Mouse (Mus musculus) bone marrow, adult 2 months (tissue): ENCODE results near the gene Tuba3b. TPM values are rescaled to one million over a fixed set of nuclear protein-coding genes. Genes with fewer than 3 reads are reported as not detected.
A peak's percentile ranks its signal among the peaks of the same experiment; 100 is the strongest.

Source experiments
- H3K27ac ChIP-seq: fragments of 200-500 bp; 2 replicates; pipeline ENCODE4 v1.5.1; 2012; ENCODE audit warnings: low read depth, mild to moderate bottlenecking, control low read depth, inconsistent platforms, low read length; ENCODE audit not compliant: control insufficient read depth, poor library complexity, insufficient read depth
- H3K4me1 ChIP-seq: fragments of 200-500 bp; 2 replicates; pipeline ENCODE4 v1.6.1; 2011; ENCODE audit warnings: low read length; ENCODE audit not compliant: control insufficient read depth, insufficient read depth
- H3K4me3 ChIP-seq: fragments of 200-500 bp; replicated peaks from 2 replicates; pipeline ENCODE3; 2011; ENCODE audit warnings: mild to moderate bottlenecking, low read depth, low read length, control low read depth; ENCODE audit not compliant: control insufficient read depth
- CTCF ChIP-seq: fragments of 200-500 bp; IDR thresholded peaks from 2 replicates; pipeline ENCODE4 v1.5.1; 2011; ENCODE audit warnings: low read length, control low read depth; ENCODE audit not compliant: control insufficient read depth, insufficient read depth
- POLR2A ChIP-seq: fragments of 200-500 bp; IDR thresholded peaks from 2 replicates; pipeline ENCODE4 v1.6.1; 2011; ENCODE audit warnings: low read depth, mild to moderate bottlenecking, control low read depth, low read length, borderline replicate concordance; ENCODE audit not compliant: control insufficient read depth
- WGBS: fragments of 180-500 bp; shearing (Covaris S2); methylation state at CpG from one replicate; pipeline ENCODE4 v1.1.7; 2018; 5-methylcytosine and 5-hydroxymethylcytosine counted together
- polyA plus RNA-seq: library from polyadenylated mRNA; stranded (reverse); fragments of >200 nt; gene quantifications from 2 replicates; pipeline ENCODE4 v1.2.4, GENCODE M21; 2011; ENCODE audit warnings: low replicate concordance; ENCODE audit not compliant: missing spikeins, insufficient read depth, insufficient read length

Tuba3b gene
- polyA plus RNA-seq, 1 experiment, result not detected

DNA sequence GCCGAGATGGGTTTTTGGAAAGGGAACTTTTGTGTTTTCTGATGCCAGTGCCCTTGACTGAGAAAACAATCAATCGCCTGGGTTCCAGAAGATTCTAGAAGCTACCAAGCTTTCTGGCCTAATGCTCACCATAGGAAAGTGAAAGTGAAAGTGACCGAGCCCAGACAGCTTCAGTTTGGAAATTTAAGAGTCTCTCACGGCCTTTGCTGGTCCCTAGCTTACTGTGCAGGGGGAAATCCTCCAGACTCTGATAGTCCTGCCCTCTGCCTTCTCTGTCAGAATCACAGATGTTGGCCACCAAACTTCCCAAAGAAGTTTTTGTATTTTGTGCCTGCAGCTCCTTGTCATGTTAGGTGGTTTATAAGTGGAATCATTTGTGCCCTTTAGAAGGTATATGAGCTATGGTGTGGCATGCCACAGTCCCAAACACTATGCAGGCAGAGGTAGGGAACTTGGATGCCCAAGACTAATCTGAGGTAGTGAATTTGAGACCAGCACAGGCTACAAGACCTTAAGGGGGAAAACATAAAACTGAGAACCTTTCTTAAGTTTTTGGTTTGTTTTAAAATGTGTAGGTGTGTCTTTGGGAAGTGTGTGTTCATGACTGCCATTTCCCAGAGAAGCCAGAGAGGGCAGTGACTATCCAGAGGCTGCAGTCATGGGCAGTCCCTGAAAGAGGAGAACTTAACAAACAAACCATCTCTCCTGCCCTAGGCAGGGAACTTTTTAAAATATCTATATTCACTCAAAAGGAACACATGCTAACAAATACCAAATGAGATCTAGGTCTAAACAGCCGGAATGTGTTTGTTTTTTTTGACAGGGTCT, 1.1 kb downstream of the Tuba3b start:
- Histone ChIP-seq H3K4me3 (peak overlapping the region; percentile 29), H3K4me1 (no peaks in the 10 kb centered on the region), H3K27ac (no peak overlapping the region)
- WGBS, result 52% methylated on average over 5 of the region's 5 CpGs
- no peak for TF ChIP-seq POLR2A

- 68% methylated on average over 4 of the region's 4 CpGs for whole genome bisulfite sequencing
- Histone ChIP-seq H3K4me1 (no peaks in the 10 kb centered on the region), H3K4me3 (no peak overlapping the region), H3K27ac (no peak overlapping the region)
- no peak for TF ChIP-seq CTCF
- no peak for TF ChIP-seq POLR2A
These were observed 7.6 kb downstream of the Tuba3b start for GRCm38 (mm10) chr6:145623141-145623540.

DNA sequence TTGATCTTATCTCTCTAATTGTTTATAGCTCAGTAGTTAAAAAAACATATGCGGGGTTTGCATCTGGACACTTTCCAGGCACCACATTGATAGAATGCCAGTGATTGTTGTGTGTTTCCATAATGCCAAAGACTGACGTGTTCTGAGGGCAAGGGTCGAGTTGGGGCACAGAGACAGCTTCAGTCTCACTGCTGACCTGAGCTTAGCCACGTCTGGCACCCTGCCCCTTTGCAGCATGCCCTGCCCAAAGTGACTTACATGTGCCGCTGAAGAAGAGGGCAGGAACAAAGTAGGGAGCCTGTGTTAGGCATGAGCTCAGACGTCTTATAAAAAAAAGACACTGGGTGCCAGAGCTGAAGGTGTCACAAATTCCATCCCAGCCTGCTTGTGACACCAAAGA, 14.7 kb downstream of the Tuba3b start:
- Histone ChIP-seq H3K27ac (no peak overlapping the region), H3K4me1 (no peaks in the 10 kb centered on the region), H3K4me3 (no peak overlapping the region)
- WGBS, result 68% methylated on average over 6 of the region's 6 CpGs
- TF ChIP-seq POLR2A (no peak), CTCF (no peak)

DNA sequence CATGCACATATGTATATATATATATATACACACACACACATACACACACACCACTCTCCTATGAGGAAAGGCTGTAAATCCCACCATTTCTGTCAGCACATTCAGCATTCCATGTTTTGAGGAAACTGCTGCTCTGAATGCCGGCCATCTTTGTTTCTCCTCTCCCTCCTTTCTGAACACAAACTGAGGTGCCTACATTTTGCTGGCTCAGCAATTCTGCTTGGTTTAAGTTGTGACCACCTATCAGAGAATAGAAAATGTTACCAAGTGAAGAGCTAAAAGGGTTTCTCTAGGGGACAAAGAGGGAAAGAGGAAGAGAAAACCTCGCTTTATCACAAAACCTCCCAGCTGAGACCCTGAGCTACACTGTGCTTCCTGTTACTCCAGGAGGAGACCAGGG, 18.9 kb downstream of the Tuba3b start:
- no peak overlapping the region for H3K27ac ChIP-seq
- 36% methylated on average over 2 of the region's 2 CpGs for WGBS
- TF ChIP-seq CTCF, result no peak
- no peak for TF ChIP-seq POLR2A
- no peaks in the 10 kb centered on the region for H3K4me1 ChIP-seq
- no peak overlapping the region for H3K4me3 ChIP-seq

DNA sequence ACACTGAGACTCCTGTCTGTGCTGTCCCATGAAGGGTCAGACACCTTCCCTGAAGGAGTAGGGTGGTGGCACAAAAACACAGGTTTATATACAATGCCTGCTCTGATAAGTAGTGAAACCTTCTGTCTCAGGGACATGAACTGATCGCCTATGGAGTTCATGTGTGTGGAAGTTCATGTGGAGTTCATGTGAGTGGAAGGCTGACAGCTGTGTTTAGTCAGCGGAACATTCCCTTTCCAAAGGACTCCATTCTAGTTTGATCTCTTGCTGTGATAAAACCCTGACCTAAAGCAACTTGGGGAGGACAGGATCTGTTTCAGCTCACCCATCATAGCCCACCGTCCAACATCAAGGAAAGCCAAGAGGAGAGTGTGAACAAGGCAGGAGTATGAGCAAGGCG, 21.1 kb downstream of the Tuba3b start:
- WGBS, result 78% methylated on average over 4 of the region's 4 CpGs
- TF ChIP-seq POLR2A (no peak), CTCF (no peak)
- H3K4me1 ChIP-seq, result no peaks in the 10 kb centered on the region
- H3K4me3 ChIP-seq, result no peak overlapping the region
- H3K27ac ChIP-seq, result no peak overlapping the region

- Histone ChIP-seq H3K4me1 (no peaks in the 10 kb centered on the region), H3K27ac (no peak overlapping the region), H3K4me3 (no peak overlapping the region)
- TF ChIP-seq CTCF, result no peak
- TF ChIP-seq POLR2A, result no peak
- WGBS, result 66% methylated on average over 6 of the region's 6 CpGs
These were observed 22.7 kb downstream of the Tuba3b start for GRCm38 (mm10) chr6:145638248-145638647.

GRCm38 (mm10) chr6:145640971-145641506, 25.5 kb downstream of the Tuba3b start:
- TF ChIP-seq CTCF (no peak), POLR2A (no peak)
- Histone ChIP-seq H3K4me3 (no peak overlapping the region), H3K4me1 (no peaks in the 10 kb centered on the region), H3K27ac (no peak overlapping the region)
- WGBS, result 72% methylated on average over 4 of the region's 4 CpGs

GRCm38 (mm10) chr6:145651976-145652375, 36.4 kb downstream of the Tuba3b start:
- H3K27ac ChIP-seq, result no peak overlapping the region
- WGBS, result 75% methylated on average over 2 of the region's 2 CpGs
- peaks cover 2% of the 10 kb centered on the region; the same call in 1 of the 2 replicates for H3K4me1 ChIP-seq
- TF ChIP-seq POLR2A, result no peak
- TF ChIP-seq CTCF, result no peak
- no peak overlapping the region for H3K4me3 ChIP-seq
